ENCODE assay signal across 15 mouse cellular contexts in genomic region chr4:59814094-59814493, GRCm38 (mm10). TPM values are rescaled to one million over a fixed set of nuclear protein-coding genes. Genes with fewer than 3 reads are reported as not detected.
A peak's percentile ranks its signal among the peaks of the same experiment; 100 is the strongest.
DNase-seq lines count a peak whose midpoint lies in the region; ATAC-seq lines count a peak whose summit lies in the region.
"Had no signal": no experiment of that assay in that cellular context is flagged by ENCODE, and none has a peak within 500 bp of the region (broad histone marks: within the 10 kb centered on the region; RNA-seq: fewer than 3 reads in every experiment).

No protein-coding gene starts in this region.

- peaks cover 56% of the 10 kb centered on the region for H3K4me1 ChIP-seq in heart, embryonic 10.5 days
- H3K4me1 ChIP-seq in liver, embryonic 15.5 days (replicated peaks) = peaks cover 47% of the 10 kb centered on the region
- peaks cover 39% of the 10 kb centered on the region for H3K4me1 ChIP-seq in forebrain, embryonic 10.5 days

- peak overlapping the region; percentile 15; the same call in 1 of the 2 replicates for H3K4me3 ChIP-seq in heart, embryonic 10.5 days
- H3K4me3 ChIP-seq in liver, embryonic 15.5 days (replicated peaks) = no peak overlapping the region
- H3K4me3 ChIP-seq in forebrain, embryonic 10.5 days = no peak overlapping the region
- H3K4me3 ChIP-seq: embryonic facial prominence, embryonic 13.5 days; midbrain, embryonic 15.5 days; neural tube, embryonic 13.5 days had no signal

- peak overlapping the region; percentile 7; the same call in 1 of the 2 replicates for H3K4me2 ChIP-seq in liver, embryonic 15.5 days
- H3K4me2 ChIP-seq: embryonic facial prominence, embryonic 13.5 days; lung, embryonic 14.5 days; midbrain, embryonic 15.5 days; neural tube, embryonic 13.5 days had no signal

- DNase-seq in heart, embryonic 10.5 days (ENCODE audit: low spot score) = no peak
- DNase-seq in heart, postnatal 36 days = no peak
- DNase-seq in 416B (ENCODE audit: low read depth) = peak; percentile 44
- DNase-seq in urinary bladder, postnatal 25 days (ENCODE audit: low spot score) = no peak
- DNase-seq in forebrain, embryonic 10.5 days (ENCODE audit: extremely low spot score, low spot score) = no peak
- DNase-seq: gastrocnemius, postnatal 10 days; kidney, adult 2 months; lung, embryonic 14.5 days had no signal

- no peaks in the 10 kb centered on the region for H3K27me3 ChIP-seq in heart, embryonic 10.5 days (ENCODE audit: insufficient read depth, poor library complexity, severe bottlenecking)
- no peaks in the 10 kb centered on the region for H3K27me3 ChIP-seq in liver, embryonic 15.5 days
- no peaks in the 10 kb centered on the region for H3K27me3 ChIP-seq in forebrain, embryonic 10.5 days (ENCODE audit: poor library complexity, severe bottlenecking)
- H3K27me3 ChIP-seq: embryonic facial prominence, embryonic 13.5 days; midbrain, embryonic 15.5 days; neural tube, embryonic 13.5 days had no signal

- ATAC-seq in erythroid progenitor cell, adult 5-6 weeks (replicated peaks; ENCODE audit: low FRiP score, poor library complexity, severe bottlenecking) = 0 out of 2 replicates have a peak, but pooled peaks have one; percentile 27
- peak; percentile 64 for ATAC-seq in liver, embryonic 15.5 days (ENCODE audit: insufficient read depth)
- no peak for ATAC-seq in activated CD4-positive, CD25-positive, alpha-beta regulatory T cell, adult 4 months
- ATAC-seq: forebrain, embryonic 16.5 days; midbrain, embryonic 15.5 days had no signal

- H3K36me3 ChIP-seq in heart, embryonic 10.5 days = no peaks in the 10 kb centered on the region
- no peaks in the 10 kb centered on the region for H3K36me3 ChIP-seq in liver, embryonic 15.5 days (replicated peaks)
- no peaks in the 10 kb centered on the region for H3K36me3 ChIP-seq in forebrain, embryonic 10.5 days (replicated peaks)
- H3K36me3 ChIP-seq: embryonic facial prominence, embryonic 13.5 days; midbrain, embryonic 15.5 days; neural tube, embryonic 13.5 days had no signal

- intact Hi-C loops in heart, postnatal 36 days (cut with DNase I) = no loop called here

- no peak overlapping the region for H3K9ac ChIP-seq in liver, embryonic 15.5 days
- H3K9ac ChIP-seq: embryonic facial prominence, embryonic 13.5 days; lung, embryonic 14.5 days; midbrain, embryonic 15.5 days; neural tube, embryonic 13.5 days had no signal

- no peaks in the 10 kb centered on the region for H3K9me3 ChIP-seq in heart, embryonic 10.5 days
- H3K9me3 ChIP-seq in liver, embryonic 15.5 days (replicated peaks) = no peaks in the 10 kb centered on the region
- H3K9me3 ChIP-seq in forebrain, embryonic 10.5 days = no peaks in the 10 kb centered on the region
- H3K9me3 ChIP-seq: embryonic facial prominence, embryonic 13.5 days; midbrain, embryonic 15.5 days; neural tube, embryonic 13.5 days had no signal

- peak overlapping the region; percentile 75 for H3K27ac ChIP-seq in heart, embryonic 10.5 days
- no peak overlapping the region for H3K27ac ChIP-seq in liver, embryonic 15.5 days (replicated peaks)
- no peak overlapping the region for H3K27ac ChIP-seq in forebrain, embryonic 10.5 days
- H3K27ac ChIP-seq: embryonic facial prominence, embryonic 13.5 days; midbrain, embryonic 15.5 days; neural tube, embryonic 13.5 days had no signal

- WGBS in heart, embryonic 10.5 days = 21% methylated on average over 7 of the region's 7 CpGs
- 37% methylated on average over 7 of the region's 7 CpGs for WGBS in liver, embryonic 15.5 days (ENCODE audit: insufficient replicate concordance)
- 87% methylated on average over 7 of the region's 7 CpGs for WGBS in forebrain, embryonic 10.5 days

RNA-seq across cellular contexts. Expression of gene Snx30, which starts 8.5 kb away (rescaled TPM):
- 5.2 and 8.1 TPM in 2 replicates for polyA plus RNA-seq in heart, embryonic 10.5 days (2016; fragmentation: Nextera tagmentation; extraction: Ambion mirVana)
- total RNA-seq in heart, postnatal 36 days (2021) = 1 to 10 TPM; 5.6 to 6.4 TPM
- total RNA-seq in erythroid progenitor cell, adult 5-6 weeks (2015; ENCODE audit: low replicate concordance) = 2.2 and 2.5 TPM in 2 replicates
- total RNA-seq in erythroid progenitor cell, adult 5-6 weeks (2017; ENCODE audit: low replicate concordance) = 3.1 and 5.0 TPM in 2 replicates
- 3.7 and 4.3 TPM in 2 replicates for polyA plus RNA-seq in liver, embryonic 15.5 days (2015; fragmentation: Nextera tagmentation; extraction: Ambion mirVana)
- polyA plus RNA-seq in forebrain, embryonic 10.5 days (2016; fragmentation: Nextera tagmentation; extraction: Ambion mirVana) = 5.7 and 5.8 TPM in 2 replicates
- 1 to 10 TPM; 1.6 to 1.9 TPM for polyA plus RNA-seq in activated CD4-positive, CD25-positive, alpha-beta regulatory T cell, adult 4 months (2017; shearing (Covaris generic))

RNA-seq across cellular contexts. Expression of gene Inip, which starts 12.7 kb away (rescaled TPM):
- polyA plus RNA-seq in heart, embryonic 10.5 days (2016; fragmentation: Nextera tagmentation; extraction: Ambion mirVana) = 56.9 and 57.5 TPM in 2 replicates
- 1 to 10 TPM; 8.3 to 8.7 TPM for total RNA-seq in heart, postnatal 36 days (2021)
- 7.1 and 15.1 TPM in 2 replicates for total RNA-seq in erythroid progenitor cell, adult 5-6 weeks (2015; ENCODE audit: low replicate concordance)
- 15.9 and 23.4 TPM in 2 replicates for total RNA-seq in erythroid progenitor cell, adult 5-6 weeks (2017; ENCODE audit: low replicate concordance)
- 16.5 and 17.3 TPM in 2 replicates for polyA plus RNA-seq in liver, embryonic 15.5 days (2015; fragmentation: Nextera tagmentation; extraction: Ambion mirVana)
- polyA plus RNA-seq in forebrain, embryonic 10.5 days (2016; fragmentation: Nextera tagmentation; extraction: Ambion mirVana) = 102 and 111 TPM in 2 replicates
- 10 to 100 TPM; 37.2 to 44.7 TPM for polyA plus RNA-seq in activated CD4-positive, CD25-positive, alpha-beta regulatory T cell, adult 4 months (2017; shearing (Covaris generic))
